24 mouse cellular contexts compared by ENCODE assay signal in the genomic region with DNA sequence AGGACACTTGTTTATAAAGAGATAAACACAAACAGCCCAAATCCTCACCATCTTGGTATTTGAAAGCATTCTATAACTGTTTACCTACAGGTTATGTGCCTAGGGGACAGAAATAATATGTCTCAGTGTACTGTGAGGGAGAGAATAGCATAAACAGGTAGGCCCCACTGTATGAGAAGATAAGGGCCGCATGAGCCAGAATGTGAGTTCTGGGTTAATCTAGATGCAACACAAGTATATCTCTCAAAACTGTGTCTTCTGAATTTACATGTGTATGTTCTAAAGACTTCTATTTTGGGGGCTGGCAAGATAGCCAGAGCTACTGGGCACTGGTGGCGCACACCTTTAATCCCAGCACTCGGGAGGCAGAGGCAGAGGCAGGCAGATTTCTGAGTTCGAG. TPM values are rescaled to one million over a fixed set of nuclear protein-coding genes. Genes with fewer than 3 reads are reported as not detected.
DNase-seq lines count a peak whose midpoint lies in the region; ATAC-seq and TF ChIP-seq lines count a peak whose summit lies in the region.
"Not testable (repeated sequence)": the region's sequence is repeated elsewhere in the genome, so short reads cannot be mapped to it uniquely, and the experiment has no call there.
"Had no signal": no experiment of that assay in that cellular context is flagged by ENCODE, and none has a peak within 500 bp of the region (broad histone marks: within the 10 kb centered on the region; RNA-seq: fewer than 3 reads in every experiment).

No protein-coding gene starts in this region.

- TF ChIP-seq RAD21 in MEL (IDR thresholded peaks at IDR 0.05; ENCODE audit: low read depth, low read length): not testable (repeated sequence)

- not testable (repeated sequence) for H3K4me3 ChIP-seq in MEL (ENCODE audit: control insufficient read depth in 1 of 2, insufficient read depth in 1 of 2, low read depth in 2 of 2, low read length in 2 of 2); liver, embryonic 11.5 days (ENCODE audit: low read depth, low read length); liver, embryonic 14.5 days (ENCODE audit: insufficient read depth in 1 of 2, low read depth in 2 of 2, low read length in 2 of 2); liver, postnatal 0 days (ENCODE audit: low read depth, low read length)

- DNase-seq in MEL (ENCODE audit: low read depth, low spot score): peak; percentile 36
- not testable (repeated sequence) for DNase-seq in liver, embryonic 11.5 days (ENCODE audit: low spot score); liver, postnatal 0 days
- DNase-seq in liver, embryonic 14.5 days (ENCODE audit: low read depth in 3 of 3, low spot score in 3 of 3): peak in 2 of 3 experiments; percentile 39 to 47

- ATAC-seq in erythroblast, adult 5-6 weeks (replicated peaks; ENCODE audit: low FRiP score, poor library complexity, severe bottlenecking): 0 out of 2 replicates have a peak, but pooled peaks have one; percentile 33
- ATAC-seq in liver, embryonic 11.5 days (replicated peaks; ENCODE audit: low FRiP score): peak; percentile 87
- ATAC-seq in liver, embryonic 14.5 days (ENCODE audit: insufficient read depth): peak; percentile 81
- ATAC-seq in liver, postnatal 0 days: peak; percentile 17; the same call in 1 of the 2 replicates
- ATAC-seq in megakaryocyte-erythroid progenitor cell, adult 5-6 weeks (replicated peaks; ENCODE audit: low FRiP score, low TSS enrichment, poor library complexity, severe bottlenecking): peak; percentile 77

- not testable (repeated sequence) for H3K79me2 ChIP-seq in MEL (ENCODE audit: control insufficient read depth, insufficient read depth, low read length, poor library complexity)

- not testable (repeated sequence) for H3K9me3 ChIP-seq in MEL (replicated peaks; ENCODE audit: insufficient read depth, low read length); liver, embryonic 11.5 days (ENCODE audit: control insufficient read depth, low read length); liver, embryonic 14.5 days (ENCODE audit: control insufficient read depth, low read length); liver, postnatal 0 days (ENCODE audit: low read length)

- not testable (repeated sequence) for H3K27me3 ChIP-seq in MEL (ENCODE audit: control insufficient read depth in 1 of 2, insufficient read depth in 2 of 2, low read length in 2 of 2); liver, embryonic 11.5 days (replicated peaks; ENCODE audit: control insufficient read depth, insufficient read depth, low read length); liver, embryonic 14.5 days (ENCODE audit: control insufficient read depth, insufficient read depth, low read length); liver, postnatal 0 days (ENCODE audit: insufficient read depth, low read length)

- TF ChIP-seq EP300 in MEL (IDR thresholded peaks at IDR 0.05; ENCODE audit: low read depth in 1 of 2, low read length in 2 of 2): peak in 1 of 2 experiments; percentile 16; a peak in 1 of 4 replicates
- TF ChIP-seq EP300 in liver, embryonic 14.5 days (IDR thresholded peaks at IDR 0.05; ENCODE audit: low read depth): peak; percentile 64
- 0 out of 2 replicates have a peak, but pooled peaks have one; percentile 24 for TF ChIP-seq EP300 in liver, postnatal 0 days (IDR thresholded peaks at IDR 0.05; ENCODE audit: low read depth)

- WGBS in liver, embryonic 11.5 days: 63% methylated on average over 4 of the region's 4 CpGs
- WGBS in liver, embryonic 14.5 days (ENCODE audit: insufficient replicate concordance): 36% methylated on average over 4 of the region's 4 CpGs
- 69% methylated on average over 4 of the region's 4 CpGs for WGBS in liver, postnatal 0 days (ENCODE audit: insufficient replicate concordance)

- H3K4me2 ChIP-seq in liver, embryonic 11.5 days; liver, embryonic 14.5 days (ENCODE audit: low read depth); liver, postnatal 0 days (ENCODE audit: low read depth, low read length): not testable (repeated sequence)

- H3K9ac ChIP-seq in MEL (ENCODE audit: control insufficient read depth, low read depth, low read length, poor library complexity, severe bottlenecking); liver, embryonic 11.5 days (ENCODE audit: low read depth, low read length); liver, embryonic 14.5 days (replicated peaks); liver, postnatal 0 days (replicated peaks): not testable (repeated sequence)

- TF ChIP-seq CTCF in MEL (IDR thresholded peaks at IDR 0.05 in 2 of 3, conservative IDR thresholded peaks at IDR 0.05 in 1 of 3; ENCODE audit: control insufficient read depth in 1 of 3, insufficient read depth in 1 of 3, low read depth in 2 of 3, low read length in 3 of 3, poor library complexity in 1 of 3, severe bottlenecking in 1 of 3); liver, embryonic 14.5 days (IDR thresholded peaks at IDR 0.05; ENCODE audit: low read depth); liver, postnatal 0 days (IDR thresholded peaks at IDR 0.05; ENCODE audit: low read depth): not testable (repeated sequence)

- H3K4me1 ChIP-seq in MEL (ENCODE audit: control insufficient read depth in 1 of 2, insufficient read depth in 2 of 2, low read length in 2 of 2): peaks cover 12 to 16% of the 10 kb centered on the region in 2 experiments
- H3K4me1 ChIP-seq in liver, embryonic 11.5 days (replicated peaks; ENCODE audit: control insufficient read depth, insufficient read depth, low read length): peaks cover 16% of the 10 kb centered on the region
- H3K4me1 ChIP-seq in liver, embryonic 14.5 days (replicated peaks; ENCODE audit: control insufficient read depth in 2 of 2, insufficient read depth in 2 of 2, low read length in 1 of 2): peaks cover 5 to 18% of the 10 kb centered on the region in 2 experiments; a peak in 2 of 4 replicates
- H3K4me1 ChIP-seq in liver, postnatal 0 days (ENCODE audit: insufficient read depth): peaks cover 21% of the 10 kb centered on the region

- not testable (repeated sequence) for TF ChIP-seq POLR2A in MEL (IDR thresholded peaks at IDR 0.05; ENCODE audit: control insufficient read depth in 1 of 2, insufficient read depth in 1 of 2, low read depth in 1 of 2, low read length in 2 of 2, poor library complexity in 1 of 2)

- peaks cover 0 to 23% of the 10 kb centered on the region in 2 experiments; a peak in 2 of 4 replicates for H3K36me3 ChIP-seq in MEL (ENCODE audit: control insufficient read depth in 1 of 2, insufficient read depth in 2 of 2, low read length in 2 of 2)
- not testable (repeated sequence) for H3K36me3 ChIP-seq in liver, embryonic 11.5 days (ENCODE audit: control insufficient read depth, insufficient read depth, low read length); liver, embryonic 14.5 days (replicated peaks; ENCODE audit: control insufficient read depth, insufficient read depth, low read depth); liver, postnatal 0 days (replicated peaks; ENCODE audit: insufficient read depth, low read length)

- H3K27ac ChIP-seq in MEL (ENCODE audit: control insufficient read depth, low read depth, low read length); liver, embryonic 11.5 days (ENCODE audit: low read depth, low read length); liver, embryonic 14.5 days: not testable (repeated sequence)
- peak overlapping the region; percentile 69 for H3K27ac ChIP-seq in liver, postnatal 0 days (ENCODE audit: low read depth)

TF ChIP-seq in MEL, 35 proteins besides CTCF, POLR2A, EP300 and RAD21:
- TF ChIP-seq TCF12 (IDR thresholded peaks at IDR 0.05; ENCODE audit: low read depth, low read length) (peak; percentile 61; the same call in 1 of the 2 replicates), MEF2A (IDR thresholded peaks at IDR 0.05; ENCODE audit: extremely low read depth, insufficient replicate concordance, low read depth, low read length, poor library complexity, severe bottlenecking) (0 out of 2 replicates have a peak, but pooled peaks have one; percentile 43), GATA1 (IDR thresholded peaks at IDR 0.05; ENCODE audit: low read depth, low read length) (0 out of 2 replicates have a peak, but pooled peaks have one; percentile 29), ETS1 (IDR thresholded peaks at IDR 0.05; ENCODE audit: low read depth, low read length) (peak; percentile 43; the same call in 1 of the 2 replicates)

RNA-seq across cellular contexts. Expression of gene Gm43552, which starts 15.9 kb away (rescaled TPM):
- not detected in 2 replicates for total RNA-seq in MEL (2012; rRNA removed)
- polyA plus RNA-seq in MEL (2012; ENCODE audit: insufficient read depth in 1 of 2, insufficient read length in 2 of 2, low read depth in 1 of 2, low replicate concordance in 2 of 2, missing spikeins in 1 of 2): 1 to 10 TPM in 1 of 2 experiments, not detected in 1; 1.7 TPM
- total RNA-seq in erythroblast, adult 5-6 weeks (2015; ENCODE audit: low replicate concordance): not detected in 2 replicates
- total RNA-seq in erythroblast, adult 5-6 weeks (2017; ENCODE audit: low replicate concordance): not detected in 2 replicates
- polyA plus RNA-seq in liver, embryonic 11.5 days (2014; fragmentation: Nextera tagmentation; extraction: Ambion mirVana): not detected in 2 replicates
- polyA plus RNA-seq in liver, embryonic 14.5 days (2012; rRNA removed): not detected in 2 replicates
- not detected in 2 replicates for polyA plus RNA-seq in liver, embryonic 14.5 days (2014; fragmentation: Nextera tagmentation; extraction: Ambion mirVana)
- polyA plus RNA-seq in liver, postnatal 0 days (2015; fragmentation: Nextera tagmentation; extraction: Ambion mirVana): 1.4 TPM in 1 of 2 replicates, not detected in the other
- total RNA-seq in megakaryocyte-erythroid progenitor cell, adult 5-6 weeks (2014; fragmentation: Nextera tagmentation): not detected in 2 replicates
- not detected in 2 replicates for total RNA-seq in megakaryocyte-erythroid progenitor cell, adult 5-6 weeks (2017)
- total RNA-seq: adrenal gland, postnatal 10 days; ES-E14; forebrain, postnatal 0 days; gastrocnemius, adult 2 months; heart, postnatal 25 days; hematopoietic stem cell, adult 5-6 weeks had no signal
- polyA plus RNA-seq: cortical plate, adult 2 months; embryonic facial prominence, embryonic 10.5 days; embryonic facial prominence, embryonic 13.5 days; forebrain, embryonic 11.5 days; forebrain, embryonic 14.5 days; forebrain, postnatal 0 days; frontal cortex, adult 2 months; heart, embryonic 11.5 days; heart, embryonic 14.5 days; heart, postnatal 0 days; hindbrain, embryonic 12.5 days; hindbrain, embryonic 15.5 days; Patski had no signal

RNA-seq across cellular contexts. Expression of gene Ugdh, which starts 41.0 kb away (rescaled TPM):
- 9.5 and 10.2 TPM in 2 replicates for total RNA-seq in MEL (2012; rRNA removed)
- 10 to 100 TPM in 1 of 2 experiments, not detected in 1; 31.3 TPM for polyA plus RNA-seq in MEL (2012; ENCODE audit: insufficient read depth in 1 of 2, insufficient read length in 2 of 2, low read depth in 1 of 2, low replicate concordance in 2 of 2, missing spikeins in 1 of 2)
- total RNA-seq in erythroblast, adult 5-6 weeks (2015; ENCODE audit: low replicate concordance): 10.8 and 23.0 TPM in 2 replicates
- 12.3 and 15.8 TPM in 2 replicates for total RNA-seq in erythroblast, adult 5-6 weeks (2017; ENCODE audit: low replicate concordance)
- polyA plus RNA-seq in liver, embryonic 11.5 days (2014; fragmentation: Nextera tagmentation; extraction: Ambion mirVana): 48.2 and 49.3 TPM in 2 replicates
- 4.2 and 6.7 TPM in 2 replicates for polyA plus RNA-seq in liver, embryonic 14.5 days (2012; rRNA removed)
- 13.2 and 14.1 TPM in 2 replicates for polyA plus RNA-seq in liver, embryonic 14.5 days (2014; fragmentation: Nextera tagmentation; extraction: Ambion mirVana)
- 13.0 and 13.5 TPM in 2 replicates for polyA plus RNA-seq in liver, postnatal 0 days (2015; fragmentation: Nextera tagmentation; extraction: Ambion mirVana)
- total RNA-seq in megakaryocyte-erythroid progenitor cell, adult 5-6 weeks (2014; fragmentation: Nextera tagmentation): 12.1 and 14.1 TPM in 2 replicates
- 19.4 and 51.7 TPM in 2 replicates for total RNA-seq in megakaryocyte-erythroid progenitor cell, adult 5-6 weeks (2017)

Comparison
In these comparisons a context has a peak if more than half of its experiments do, and no peak if none do; other contexts are left out.
1. ATAC-seq: peak in every context shown above with its lines; median percentile 87 in liver, embryonic 11.5 days; 81 in liver, embryonic 14.5 days; 77 in megakaryocyte-erythroid progenitor cell, adult 5-6 weeks; 33 in erythroblast, adult 5-6 weeks; 17 in liver, postnatal 0 days.